Mouse (Mus musculus): ENCODE results near the gene Tnfsf15. TPM values are rescaled to one million over a fixed set of nuclear protein-coding genes. Genes with fewer than 3 reads are reported as not detected.

Tnfsf15 gene
- not detected in 2 replicates for polyA plus RNA-seq (2015; fragmentation: Nextera tagmentation; extraction: Ambion mirVana)

DNA sequence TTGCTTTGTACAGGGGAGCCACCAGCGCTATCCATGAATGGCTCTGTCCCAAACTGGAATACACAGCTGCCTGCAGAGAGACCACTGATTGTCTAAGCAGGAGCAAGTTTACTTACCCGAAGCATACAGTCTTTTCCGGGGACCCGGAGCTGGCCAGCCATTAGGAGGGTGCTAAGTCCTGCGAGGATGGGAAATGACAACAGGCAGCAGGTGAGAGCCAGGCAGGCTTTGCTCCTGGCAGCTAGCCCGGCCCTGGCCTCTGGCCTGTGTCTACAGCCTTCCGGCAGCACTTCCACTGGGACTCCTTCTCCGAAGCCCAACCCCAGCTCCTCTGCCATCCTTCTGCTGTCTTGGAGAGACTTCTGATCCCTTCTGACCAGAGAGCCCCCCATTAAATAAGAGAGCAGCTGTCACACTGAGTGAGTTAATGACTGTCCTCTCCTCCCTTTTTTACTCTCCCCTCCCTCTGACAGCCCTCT lies at the start of gene Tnfsf15:
Gene Tnfsf15, minus strand, starts transcription at position 421 of the 479 bp plus-strand sequence.
- H3K27me3 ChIP-seq (replicated peaks; ENCODE audit: control insufficient read depth, insufficient read depth, low read length): no peaks in the 10 kb centered on the region
- no peaks in the 10 kb centered on the region for H3K36me3 ChIP-seq (ENCODE audit: control insufficient read depth, insufficient read depth, low read length)
- no peak within 1 kb of the TSS for H3K27ac ChIP-seq (ENCODE audit: low read depth, low read length)
- 42% methylated on average over 8 of the region's 8 CpGs for WGBS
- no peak within 1 kb of the TSS; the same call in 1 of the 2 replicates for H3K4me2 ChIP-seq (ENCODE audit: low read length)
- no peaks in the 10 kb centered on the region for H3K4me1 ChIP-seq (ENCODE audit: control insufficient read depth, insufficient read depth, low read depth, low read length)
- H3K9me3 ChIP-seq (ENCODE audit: control insufficient read depth, low read length): no peaks in the 10 kb centered on the region
- ATAC-seq: peak; percentile 75
- no peak within 1 kb of the TSS for H3K4me3 ChIP-seq (ENCODE audit: low read length)
- H3K9ac ChIP-seq (ENCODE audit: low read depth, low read length): no peak within 1 kb of the TSS

- no peaks in the 10 kb centered on the region for H3K27me3 ChIP-seq (replicated peaks; ENCODE audit: control insufficient read depth, insufficient read depth, low read length)
- no peak overlapping the region for H3K4me2 ChIP-seq (ENCODE audit: low read length)
- H3K36me3 ChIP-seq (ENCODE audit: control insufficient read depth, insufficient read depth, low read length): no peaks in the 10 kb centered on the region
- H3K4me1 ChIP-seq (ENCODE audit: control insufficient read depth, insufficient read depth, low read depth, low read length): no peaks in the 10 kb centered on the region
- no peak overlapping the region for H3K27ac ChIP-seq (ENCODE audit: low read depth, low read length)
- 95% methylated on average over 3 of the region's 3 CpGs for WGBS
- H3K4me3 ChIP-seq (ENCODE audit: low read length): no peak overlapping the region
- H3K9ac ChIP-seq (ENCODE audit: low read depth, low read length): no peak overlapping the region
- no peaks in the 10 kb centered on the region for H3K9me3 ChIP-seq (ENCODE audit: control insufficient read depth, low read length)
- no peak for ATAC-seq
Measured at GRCm38 (mm10) chr4:63792328-63792727, 47.4 kb upstream of the Tnfsf15 start.

GRCm38 (mm10) chr4:63785466-63785865 lies 40.6 kb upstream of the Tnfsf15 start:
- H3K4me3 ChIP-seq (ENCODE audit: low read length): no peak overlapping the region
- no peaks in the 10 kb centered on the region for H3K27me3 ChIP-seq (replicated peaks; ENCODE audit: control insufficient read depth, insufficient read depth, low read length)
- no peak for ATAC-seq
- no peaks in the 10 kb centered on the region for H3K9me3 ChIP-seq (ENCODE audit: control insufficient read depth, low read length)
- no peaks in the 10 kb centered on the region for H3K36me3 ChIP-seq (ENCODE audit: control insufficient read depth, insufficient read depth, low read length)
- H3K27ac ChIP-seq (ENCODE audit: low read depth, low read length): no peak overlapping the region
- no peak overlapping the region for H3K4me2 ChIP-seq (ENCODE audit: low read length)
- H3K9ac ChIP-seq (ENCODE audit: low read depth, low read length): no peak overlapping the region
- 80% methylated on average over 2 of the region's 2 CpGs for WGBS
- no peaks in the 10 kb centered on the region for H3K4me1 ChIP-seq (ENCODE audit: control insufficient read depth, insufficient read depth, low read depth, low read length)

DNA sequence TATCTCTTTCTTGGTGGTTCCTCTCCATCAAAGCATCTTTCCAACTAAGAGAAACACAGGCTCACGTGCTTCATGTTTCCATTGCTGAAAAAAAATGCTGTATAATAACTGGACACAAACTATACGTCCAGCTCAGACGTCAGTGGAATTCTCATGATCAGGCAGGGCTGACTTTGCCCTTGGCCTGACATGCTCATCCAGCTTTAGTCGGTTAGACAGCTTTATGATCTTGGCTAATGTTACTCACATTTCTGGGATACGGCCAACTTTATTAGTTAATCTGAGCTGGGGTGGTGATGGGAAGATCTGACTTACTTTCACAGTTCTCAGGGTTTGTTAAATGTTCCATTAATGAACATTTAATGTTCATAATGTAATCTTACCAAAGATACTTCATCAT lies 38.9 kb upstream of the Tnfsf15 start:
- no peaks in the 10 kb centered on the region for H3K36me3 ChIP-seq (ENCODE audit: control insufficient read depth, insufficient read depth, low read length)
- WGBS: 84% methylated on average over 5 of the region's 5 CpGs
- no peaks in the 10 kb centered on the region for H3K27me3 ChIP-seq (replicated peaks; ENCODE audit: control insufficient read depth, insufficient read depth, low read length)
- ATAC-seq: no peak
- no peak overlapping the region for H3K4me2 ChIP-seq (ENCODE audit: low read length)
- H3K4me3 ChIP-seq (ENCODE audit: low read length): no peak overlapping the region
- no peaks in the 10 kb centered on the region for H3K9me3 ChIP-seq (ENCODE audit: control insufficient read depth, low read length)
- H3K27ac ChIP-seq (ENCODE audit: low read depth, low read length): no peak overlapping the region
- H3K9ac ChIP-seq (ENCODE audit: low read depth, low read length): no peak overlapping the region
- H3K4me1 ChIP-seq (ENCODE audit: control insufficient read depth, insufficient read depth, low read depth, low read length): no peaks in the 10 kb centered on the region

- Histone ChIP-seq H3K4me1 (ENCODE audit: control insufficient read depth, insufficient read depth, low read depth, low read length) (no peaks in the 10 kb centered on the region), H3K4me2 (ENCODE audit: low read length) (no peak overlapping the region), H3K9me3 (ENCODE audit: control insufficient read depth, low read length) (no peaks in the 10 kb centered on the region), H3K4me3 (ENCODE audit: low read length) (no peak overlapping the region), H3K27me3 (replicated peaks; ENCODE audit: control insufficient read depth, insufficient read depth, low read length) (no peaks in the 10 kb centered on the region), H3K27ac (ENCODE audit: low read depth, low read length) (no peak overlapping the region), H3K9ac (ENCODE audit: low read depth, low read length) (no peak overlapping the region), H3K36me3 (ENCODE audit: control insufficient read depth, insufficient read depth, low read length) (no peaks in the 10 kb centered on the region)
- WGBS: 77% methylated on average over 7 of the region's 7 CpGs
- peak; percentile 64; the same call in 1 of the 2 replicates for ATAC-seq
Measured at GRCm38 (mm10) chr4:63782970-63783613, 38.2 kb upstream of the Tnfsf15 start.

DNA sequence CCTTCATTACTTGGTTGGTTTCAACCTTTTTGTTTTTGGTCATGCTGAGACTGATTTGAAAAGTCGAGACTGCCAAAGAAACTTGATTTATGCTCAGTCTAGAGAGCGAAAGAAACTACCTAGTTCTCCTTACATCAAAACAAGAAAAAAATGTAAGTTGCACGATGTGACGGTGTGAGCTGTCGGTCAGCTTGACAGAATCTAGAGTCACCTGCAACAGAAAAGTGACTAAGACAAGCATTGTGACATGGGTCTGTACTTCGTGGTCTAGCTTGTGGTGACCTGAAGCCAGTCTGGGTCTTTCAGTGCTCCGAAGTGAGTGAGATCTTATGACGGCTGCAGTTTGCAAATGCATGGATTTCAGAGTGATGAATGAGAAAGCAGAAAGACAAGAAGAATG lies 32.3 kb upstream of the Tnfsf15 start:
- ATAC-seq: no peak
- no peak overlapping the region for H3K9ac ChIP-seq (ENCODE audit: low read depth, low read length)
- 87% methylated on average over 8 of the region's 8 CpGs for WGBS
- H3K9me3 ChIP-seq (ENCODE audit: control insufficient read depth, low read length): no peaks in the 10 kb centered on the region
- H3K4me2 ChIP-seq (ENCODE audit: low read length): no peak overlapping the region
- H3K36me3 ChIP-seq (ENCODE audit: control insufficient read depth, insufficient read depth, low read length): no peaks in the 10 kb centered on the region
- H3K4me3 ChIP-seq (ENCODE audit: low read length): no peak overlapping the region
- no peaks in the 10 kb centered on the region for H3K27me3 ChIP-seq (replicated peaks; ENCODE audit: control insufficient read depth, insufficient read depth, low read length)
- no peak overlapping the region for H3K27ac ChIP-seq (ENCODE audit: low read depth, low read length)
- H3K4me1 ChIP-seq (ENCODE audit: control insufficient read depth, insufficient read depth, low read depth, low read length): no peaks in the 10 kb centered on the region

DNA sequence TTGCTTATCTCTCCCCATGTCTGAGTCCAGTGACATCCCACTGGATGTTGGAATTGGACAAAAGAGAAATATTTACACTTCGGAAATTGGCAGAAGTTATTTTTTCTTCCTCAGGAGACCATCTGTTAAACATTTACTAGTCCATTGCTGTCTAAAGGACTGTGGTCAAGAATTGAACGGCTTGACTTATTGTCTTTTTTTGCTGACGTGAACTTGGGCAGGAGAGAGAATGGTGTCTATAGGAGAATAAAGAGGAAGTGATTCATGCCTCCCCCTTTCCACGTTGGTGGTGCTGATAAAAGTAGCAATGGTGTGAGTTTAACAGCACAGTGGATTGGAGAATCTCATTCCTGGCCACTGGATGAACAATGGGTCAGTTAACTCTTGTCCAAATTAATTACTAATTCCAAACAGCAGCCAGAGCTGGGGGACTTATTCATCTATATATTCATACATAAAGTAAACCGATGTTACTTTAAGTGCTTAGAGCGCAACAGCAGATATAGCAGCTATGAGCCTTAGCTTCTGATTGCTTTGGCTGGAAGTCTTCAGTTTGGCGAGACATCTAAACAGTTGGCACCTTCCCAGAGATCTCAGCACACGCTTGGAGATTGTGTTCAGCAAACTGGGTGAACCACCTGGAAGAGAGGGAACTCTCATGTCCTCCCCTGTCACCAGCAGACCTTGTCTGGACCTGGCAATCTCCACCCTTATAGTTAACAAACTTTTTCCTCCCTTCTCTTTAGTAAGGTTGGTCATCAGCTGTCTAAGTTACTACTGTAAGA lies 28.6 kb upstream of the Tnfsf15 start:
- WGBS: 72% methylated on average over 8 of the region's 8 CpGs

GRCm38 (mm10) chr4:63772514-63772913 lies 27.6 kb upstream of the Tnfsf15 start:
- WGBS: 90% methylated on average over 2 of the region's 2 CpGs
- Histone ChIP-seq H3K36me3 (ENCODE audit: control insufficient read depth, insufficient read depth, low read length) (no peaks in the 10 kb centered on the region), H3K9me3 (ENCODE audit: control insufficient read depth, low read length) (no peaks in the 10 kb centered on the region), H3K9ac (ENCODE audit: low read depth, low read length) (no peak overlapping the region), H3K4me2 (ENCODE audit: low read length) (no peak overlapping the region), H3K27ac (ENCODE audit: low read depth, low read length) (no peak overlapping the region), H3K27me3 (replicated peaks; ENCODE audit: control insufficient read depth, insufficient read depth, low read length) (no peaks in the 10 kb centered on the region), H3K4me1 (ENCODE audit: control insufficient read depth, insufficient read depth, low read depth, low read length) (no peaks in the 10 kb centered on the region), H3K4me3 (ENCODE audit: low read length) (no peak overlapping the region)
- no peak for ATAC-seq

More for the DNA sequence above, 28.6 kb upstream of the Tnfsf15 start:
- Histone ChIP-seq H3K9me3 (ENCODE audit: control insufficient read depth, low read length) (no peaks in the 10 kb centered on the region), H3K27me3 (replicated peaks; ENCODE audit: control insufficient read depth, insufficient read depth, low read length) (no peaks in the 10 kb centered on the region), H3K9ac (ENCODE audit: low read depth, low read length) (no peak overlapping the region), H3K4me2 (ENCODE audit: low read length) (no peak overlapping the region), H3K27ac (ENCODE audit: low read depth, low read length) (no peak overlapping the region), H3K4me3 (ENCODE audit: low read length) (no peak overlapping the region), H3K4me1 (ENCODE audit: control insufficient read depth, insufficient read depth, low read depth, low read length) (no peaks in the 10 kb centered on the region), H3K36me3 (ENCODE audit: control insufficient read depth, insufficient read depth, low read length) (no peaks in the 10 kb centered on the region)
- ATAC-seq: no peak

- Histone ChIP-seq H3K27me3 (replicated peaks; ENCODE audit: control insufficient read depth, insufficient read depth, low read length) (no peaks in the 10 kb centered on the region), H3K4me1 (ENCODE audit: control insufficient read depth, insufficient read depth, low read depth, low read length) (no peaks in the 10 kb centered on the region), H3K4me2 (ENCODE audit: low read length) (no peak overlapping the region), H3K27ac (ENCODE audit: low read depth, low read length) (no peak overlapping the region), H3K36me3 (ENCODE audit: control insufficient read depth, insufficient read depth, low read length) (no peaks in the 10 kb centered on the region), H3K4me3 (ENCODE audit: low read length) (no peak overlapping the region), H3K9ac (ENCODE audit: low read depth, low read length) (no peak overlapping the region), H3K9me3 (ENCODE audit: control insufficient read depth, low read length) (no peaks in the 10 kb centered on the region)
- 81% methylated on average over 4 of the region's 4 CpGs for WGBS
- no peak for ATAC-seq
Measured at GRCm38 (mm10) chr4:63771291-63771690, 26.4 kb upstream of the Tnfsf15 start.
